Mouse (Mus musculus) thymus, adult 2 months (tissue): ENCODE results near the gene Eif2s2.

Source experiments
- CTCF ChIP-seq: fragments of 200-500 bp; IDR thresholded peaks from 2 replicates; pipeline ENCODE4 v1.5.1; 2012; ENCODE audit warnings: mild to moderate bottlenecking, control low read depth, low read length, moderate library complexity, borderline replicate concordance; ENCODE audit not compliant: control insufficient read depth, poor library complexity, insufficient read depth; ENCODE audit errors: extremely low read depth
- POLR2A ChIP-seq: fragments of 200-500 bp; IDR thresholded peaks from 2 replicates; pipeline ENCODE4 v1.6.1; 2012; ENCODE audit warnings: mild to moderate bottlenecking, low read length, control low read depth, moderate library complexity; ENCODE audit not compliant: control insufficient read depth, poor library complexity, insufficient read depth; ENCODE audit errors: extremely low read depth

- no peak for TF ChIP-seq CTCF
- no peak for TF ChIP-seq POLR2A
Measured at GRCm38 (mm10) chr2:154827521-154827920, 65.2 kb downstream of the Eif2s2 start.
